10 mouse cellular contexts compared by ENCODE assay signal in the genomic region with DNA sequence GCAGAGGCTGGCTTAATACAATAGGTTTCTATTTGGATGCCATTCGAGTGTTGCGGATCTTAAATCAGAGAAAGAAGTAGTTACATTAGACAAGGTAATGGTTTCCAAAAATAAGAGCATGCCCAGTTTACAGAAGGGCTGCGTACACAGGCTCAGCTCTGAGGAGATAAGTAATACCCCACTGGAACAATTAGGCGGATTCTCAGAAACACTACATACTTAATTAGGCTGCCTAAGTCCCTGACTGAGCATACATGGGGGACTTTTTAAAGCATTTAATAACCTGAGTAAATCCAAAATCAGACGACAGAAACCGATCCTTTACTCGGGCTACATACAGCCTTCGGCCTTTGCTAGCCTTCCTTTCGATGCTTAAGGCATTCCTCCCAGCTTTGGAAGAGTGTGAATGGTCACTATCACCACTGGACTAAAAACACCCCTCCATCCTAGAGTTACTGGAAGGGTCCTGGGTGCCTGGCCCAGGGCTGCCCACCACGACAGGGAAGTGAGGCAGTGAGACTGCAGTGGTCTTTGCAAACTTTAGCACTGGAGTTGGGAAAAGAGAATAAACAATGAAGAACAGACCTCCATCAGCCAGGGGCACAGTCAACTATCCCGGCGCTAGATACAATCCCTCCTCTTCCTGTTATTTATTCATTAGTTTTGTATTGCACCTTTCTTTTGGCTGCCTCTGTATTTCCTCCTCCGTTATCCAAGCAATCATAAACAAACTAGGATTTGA. TPM values are rescaled to one million over a fixed set of nuclear protein-coding genes. Genes with fewer than 3 reads are reported as not detected.
DNase-seq lines count a peak whose midpoint lies in the region; ATAC-seq and TF ChIP-seq lines count a peak whose summit lies in the region.
"Had no signal": no experiment of that assay in that cellular context is flagged by ENCODE, and none has a peak within 500 bp of the region (broad histone marks: within the 10 kb centered on the region; RNA-seq: fewer than 3 reads in every experiment).

No protein-coding gene starts in this region.

- peaks cover 9% of the 10 kb centered on the region for H3K27me3 ChIP-seq in heart, embryonic 11.5 days (ENCODE audit: control insufficient read depth, insufficient read depth, low read length)
- H3K27me3 ChIP-seq in hindbrain, embryonic 12.5 days = no peaks in the 10 kb centered on the region
- no peaks in the 10 kb centered on the region for H3K27me3 ChIP-seq in midbrain, embryonic 15.5 days (replicated peaks)

- H3K9me3 ChIP-seq in heart, embryonic 11.5 days (replicated peaks; ENCODE audit: control insufficient read depth, low read length) = no peaks in the 10 kb centered on the region
- no peaks in the 10 kb centered on the region for H3K9me3 ChIP-seq in hindbrain, embryonic 12.5 days (replicated peaks)
- no peaks in the 10 kb centered on the region for H3K9me3 ChIP-seq in midbrain, embryonic 15.5 days

- peak overlapping the region; percentile 68 for H3K4me2 ChIP-seq in heart, embryonic 11.5 days
- peak overlapping the region; percentile 75 for H3K4me2 ChIP-seq in hindbrain, embryonic 12.5 days (replicated peaks)
- H3K4me2 ChIP-seq in midbrain, embryonic 15.5 days = peak overlapping the region; percentile 83

- no peak overlapping the region for H3K27ac ChIP-seq in heart, embryonic 11.5 days (ENCODE audit: low read depth, low read length)
- no peak overlapping the region for H3K27ac ChIP-seq in cortical plate, adult 2 months (ENCODE audit: insufficient read depth, low read length)
- H3K27ac ChIP-seq in hindbrain, embryonic 12.5 days = peak overlapping the region; percentile 98
- H3K27ac ChIP-seq in midbrain, embryonic 15.5 days = peak overlapping the region; percentile 93

- peaks cover 2% of the 10 kb centered on the region; the same call in 1 of the 2 replicates for H3K4me1 ChIP-seq in heart, embryonic 11.5 days (ENCODE audit: control insufficient read depth, insufficient read depth, low read length)
- H3K4me1 ChIP-seq in cortical plate, adult 2 months (ENCODE audit: control insufficient read depth, insufficient read depth, low read length) = no peaks in the 10 kb centered on the region
- H3K4me1 ChIP-seq in hindbrain, embryonic 12.5 days = peaks cover 35% of the 10 kb centered on the region
- peaks cover 29% of the 10 kb centered on the region for H3K4me1 ChIP-seq in midbrain, embryonic 15.5 days

- DNase-seq in heart, adult 8-10 months (ENCODE audit: low spot score) = no peak
- no peak for DNase-seq in testis, postnatal 14 days (ENCODE audit: low spot score)
- no peak for DNase-seq in adrenal gland, adult 18-20 months (ENCODE audit: low spot score in 2 of 2)
- DNase-seq in adrenal gland, postnatal 36 days = no peak
- DNase-seq: B cell, adult 2 months had no signal

- peak overlapping the region; percentile 79 for H3K4me3 ChIP-seq in heart, embryonic 11.5 days (ENCODE audit: low read depth, low read length)
- H3K4me3 ChIP-seq in cortical plate, adult 2 months (ENCODE audit: insufficient read depth, low read length) = peak overlapping the region; percentile 46
- H3K4me3 ChIP-seq in hindbrain, embryonic 12.5 days = peak overlapping the region; percentile 91
- peak overlapping the region; percentile 66 for H3K4me3 ChIP-seq in midbrain, embryonic 15.5 days

- no peaks in the 10 kb centered on the region for H3K36me3 ChIP-seq in heart, embryonic 11.5 days (ENCODE audit: control insufficient read depth, insufficient read depth, low read length)
- no peaks in the 10 kb centered on the region for H3K36me3 ChIP-seq in hindbrain, embryonic 12.5 days
- no peaks in the 10 kb centered on the region for H3K36me3 ChIP-seq in midbrain, embryonic 15.5 days (replicated peaks)

- no peak for ATAC-seq in heart, embryonic 11.5 days (replicated peaks; ENCODE audit: insufficient number of reproducible peaks, low FRiP score, low TSS enrichment)
- no peak for ATAC-seq in hindbrain, embryonic 12.5 days (ENCODE audit: low FRiP score)
- ATAC-seq in midbrain, embryonic 15.5 days (replicated peaks) = no peak

- WGBS in heart, embryonic 11.5 days (ENCODE audit: insufficient replicate concordance) = 52% methylated on average over 13 of the region's 13 CpGs
- 22% methylated on average over 13 of the region's 13 CpGs for WGBS in hindbrain, embryonic 12.5 days
- WGBS in midbrain, embryonic 15.5 days = 5% methylated on average over 13 of the region's 13 CpGs

- peak overlapping the region; percentile 62; the same call in 1 of the 2 replicates for H3K9ac ChIP-seq in heart, embryonic 11.5 days (ENCODE audit: low read depth, low read length)
- peak overlapping the region; percentile 99 for H3K9ac ChIP-seq in hindbrain, embryonic 12.5 days
- peak overlapping the region; percentile 86 for H3K9ac ChIP-seq in midbrain, embryonic 15.5 days

- no peak for TF ChIP-seq CTCF in cortical plate, adult 2 months (IDR thresholded peaks at IDR 0.05; ENCODE audit: extremely low read depth, insufficient read depth, low read length)

- no peak for TF ChIP-seq POLR2A in cortical plate, adult 2 months (IDR thresholded peaks at IDR 0.05; ENCODE audit: extremely low read depth, insufficient read depth, low read length)

RNA-seq across cellular contexts. Expression of a gene that starts 1.8 kb away (rescaled TPM):
- 9.9 and 10.1 TPM in 2 replicates for polyA plus RNA-seq in heart, embryonic 11.5 days (2014; fragmentation: Nextera tagmentation; extraction: Ambion mirVana)
- total RNA-seq in heart, adult 8-10 months (2022) = 1 to 10 TPM; 1.9 to 2.7 (median 2.3) TPM
- polyA plus RNA-seq in cortical plate, adult 2 months (2012; rRNA removed) = 11.7 and 13.5 TPM in 2 replicates
- 40.9 and 44.9 TPM in 2 replicates for polyA plus RNA-seq in hindbrain, embryonic 12.5 days (2016; fragmentation: Nextera tagmentation; extraction: Ambion mirVana)
- 37.3 and 40.5 TPM in 2 replicates for polyA plus RNA-seq in midbrain, embryonic 15.5 days (2015; fragmentation: Nextera tagmentation; extraction: Ambion mirVana)
- 1 to 10 TPM; 3.1 to 3.2 TPM for total RNA-seq in adrenal gland, adult 18-20 months (2021)
- 1 to 10 TPM; 2.8 to 3.1 TPM for total RNA-seq in adrenal gland, postnatal 36 days (2021)
- total RNA-seq: megakaryocyte progenitor cell, adult 5-6 weeks had no signal

Comparison
In these comparisons a context has a peak if more than half of its experiments do, and no peak if none do; other contexts are left out.
1. H3K27ac ChIP-seq: peak in hindbrain, embryonic 12.5 days (single experiment) and midbrain, embryonic 15.5 days (single experiment); none in heart, embryonic 11.5 days (single experiment) and cortical plate, adult 2 months (single experiment).
2. Peak in every context shown above with its lines, with median percentiles within 50 percentile points of each other: H3K4me2 ChIP-seq, H3K4me3 ChIP-seq and H3K9ac ChIP-seq.